Mouse (Mus musculus) embryonic facial prominence, embryonic 11.5 days (tissue): Measurements from ENCODE around the gene Exoc4. TPM values are rescaled to one million over a fixed set of nuclear protein-coding genes. Genes with fewer than 3 reads are reported as not detected.

ENCODE experiments used
- ATAC-seq: fragments of 200-750 bp; cut with Nextera tagmentation; replicated peaks from 2 replicates; pipeline ENCODE4 v1.8.0; 2017; ENCODE audit warnings: low read depth; ENCODE audit not compliant: insufficient number of reproducible peaks, low FRiP score, low TSS enrichment
- DNase-seq: peaks from one replicate; pipeline ENCODE4 v3.0.0-alpha.2; 2015; ENCODE audit warnings: low spot score
- H3K27ac ChIP-seq: fragments of 300-500 bp; sonication (generic); replicated peaks from 2 replicates; pipeline ENCODE4 v1.5.1; 2014; ENCODE audit warnings: mild to moderate bottlenecking, low read depth, low read length, control low read depth
- H3K27me3 ChIP-seq: fragments of 300-500 bp; sonication (generic); 2 replicates; pipeline ENCODE4 v1.6.1; 2014; ENCODE audit warnings: mild to moderate bottlenecking, low read length, moderate library complexity, mixed read lengths; ENCODE audit not compliant: control insufficient read depth, insufficient read depth
- H3K36me3 ChIP-seq: fragments of 300-500 bp; sonication (generic); replicated peaks from 2 replicates; pipeline ENCODE4 v1.6.1; 2014; ENCODE audit warnings: low read depth, mild to moderate bottlenecking, low read length, moderate library complexity, mixed read lengths; ENCODE audit not compliant: control insufficient read depth, insufficient read depth
- H3K4me1 ChIP-seq: fragments of 300-500 bp; sonication (generic); 2 replicates; pipeline ENCODE4 v1.6.1; 2014; ENCODE audit warnings: low read length, mixed read lengths; ENCODE audit not compliant: control insufficient read depth, insufficient read depth
- H3K4me2 ChIP-seq: fragments of 300-500 bp; sonication (generic); 2 replicates; pipeline ENCODE4 v1.6.1; 2014; ENCODE audit warnings: low read depth, mild to moderate bottlenecking, control low read depth, low read length, moderate library complexity
- H3K4me3 ChIP-seq: fragments of 300-500 bp; sonication (generic); 2 replicates; pipeline ENCODE4 v1.5.1; 2014; ENCODE audit warnings: low read depth, low read length, control low read depth
- H3K9ac ChIP-seq: fragments of 300-500 bp; sonication (generic); replicated peaks from 2 replicates; pipeline ENCODE4 v1.6.1; 2014; ENCODE audit warnings: mild to moderate bottlenecking, control low read depth, low read length
- H3K9me3 ChIP-seq: fragments of 300-500 bp; sonication (generic); replicated peaks from 2 replicates; pipeline ENCODE4 v1.6.1; 2016; ENCODE audit warnings: mild to moderate bottlenecking, low read length, inconsistent platforms, mixed read lengths; ENCODE audit not compliant: control insufficient read depth
- WGBS: fragments of 180-500 bp; shearing (Covaris S2); extraction: QIAGEN DNeasy Blood & Tissue Kit; methylation state at CpG from one replicate; pipeline ENCODE4 v1.1.7; 2014; 5-methylcytosine and 5-hydroxymethylcytosine counted together
- polyA plus RNA-seq: library from polyadenylated mRNA; unstranded; fragments of >200 nt; fragmentation: Nextera tagmentation; extraction: Ambion mirVana; gene quantifications from 2 replicates; pipeline ENCODE4 v1.2.1, GENCODE M21; 2014

The Exoc4 gene
- polyA plus RNA-seq, 1 experiment from 2014 or later: 24.8 TPM

- H3K27ac ChIP-seq: no peak overlapping the region
- ATAC-seq: no peak
These were observed 205.5 kb downstream of the Exoc4 start for GRCm38 (mm10) chr6:33454354-33454753.

DNA sequence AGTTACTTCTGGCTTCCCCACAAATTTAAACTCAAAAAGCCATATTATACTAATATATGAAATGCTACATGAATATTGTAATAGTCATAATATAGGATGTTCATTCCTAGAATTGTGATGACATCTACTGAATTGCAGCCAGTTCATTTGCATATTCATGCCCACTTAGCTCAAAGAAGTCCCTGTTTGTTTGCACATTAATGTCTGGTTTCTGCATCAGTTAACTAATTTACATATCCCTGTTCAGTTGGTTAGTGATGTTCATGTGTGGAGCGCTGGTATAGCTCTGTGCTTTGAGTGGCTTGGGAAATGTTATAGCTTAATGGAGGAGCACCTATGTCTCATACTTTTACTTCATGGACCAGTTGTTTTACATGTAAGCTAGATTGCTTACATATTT, 206.4 kb downstream of the Exoc4 start:
- Histone ChIP-seq H3K36me3 (no peaks in the 10 kb centered on the region), H3K4me3 (no peak overlapping the region), H3K9me3 (no peaks in the 10 kb centered on the region), H3K4me2 (no peak overlapping the region), H3K27ac (no peak overlapping the region), H3K4me1 (no peaks in the 10 kb centered on the region), H3K27me3 (no peaks in the 10 kb centered on the region), H3K9ac (no peak overlapping the region)
- no peak for ATAC-seq
- 83% methylated on average over 1 of the region's 1 CpGs for WGBS
- DNase-seq: no peak

More at GRCm38 (mm10) chr6:33454354-33454753, 205.5 kb downstream of the Exoc4 start:
- Histone ChIP-seq H3K36me3 (no peaks in the 10 kb centered on the region), H3K9me3 (no peaks in the 10 kb centered on the region), H3K9ac (no peak overlapping the region), H3K27me3 (no peaks in the 10 kb centered on the region), H3K4me3 (no peak overlapping the region), H3K4me1 (no peaks in the 10 kb centered on the region), H3K4me2 (no peak overlapping the region)
- no peak for DNase-seq
- WGBS: 51% methylated on average over 2 of the region's 2 CpGs

DNA sequence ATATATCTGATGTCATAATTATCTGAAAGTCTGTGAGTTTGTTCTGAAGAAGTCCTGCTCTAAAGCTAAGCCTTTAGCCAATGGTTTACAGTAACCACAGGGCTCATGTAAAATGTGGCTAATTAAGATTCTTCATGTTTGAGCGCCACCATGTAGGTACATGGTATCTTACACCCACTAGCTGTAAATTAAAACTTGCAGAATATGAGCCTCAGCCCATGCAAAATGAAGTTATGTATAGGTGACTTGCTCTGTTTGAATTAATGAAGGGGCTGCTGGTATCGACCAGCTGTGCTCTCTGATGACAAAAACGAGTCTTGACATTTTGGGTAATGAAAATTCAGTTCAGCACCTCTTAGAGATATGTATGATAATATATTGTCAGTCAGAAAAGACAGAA, 216.0 kb downstream of the Exoc4 start:
- H3K27ac ChIP-seq: no peak overlapping the region
- no peaks in the 10 kb centered on the region for H3K36me3 ChIP-seq
- no peak overlapping the region for H3K4me2 ChIP-seq
- no peak overlapping the region for H3K4me3 ChIP-seq
- H3K27me3 ChIP-seq: no peaks in the 10 kb centered on the region
- DNase-seq (no peak), ATAC-seq (no peak)
- no peaks in the 10 kb centered on the region for H3K9me3 ChIP-seq
- no peak overlapping the region for H3K9ac ChIP-seq
- 76% methylated on average over 3 of the region's 3 CpGs for WGBS
- no peaks in the 10 kb centered on the region for H3K4me1 ChIP-seq

- Histone ChIP-seq H3K27me3 (no peaks in the 10 kb centered on the region), H3K36me3 (no peaks in the 10 kb centered on the region), H3K9me3 (no peaks in the 10 kb centered on the region), H3K4me1 (no peaks in the 10 kb centered on the region), H3K4me2 (no peak overlapping the region), H3K9ac (no peak overlapping the region), H3K4me3 (no peak overlapping the region), H3K27ac (no peak overlapping the region)
- 69% methylated on average over 3 of the region's 3 CpGs for WGBS
- no peak for ATAC-seq
- no peak for DNase-seq
These were observed 216.5 kb downstream of the Exoc4 start for GRCm38 (mm10) chr6:33465392-33465791.

DNA sequence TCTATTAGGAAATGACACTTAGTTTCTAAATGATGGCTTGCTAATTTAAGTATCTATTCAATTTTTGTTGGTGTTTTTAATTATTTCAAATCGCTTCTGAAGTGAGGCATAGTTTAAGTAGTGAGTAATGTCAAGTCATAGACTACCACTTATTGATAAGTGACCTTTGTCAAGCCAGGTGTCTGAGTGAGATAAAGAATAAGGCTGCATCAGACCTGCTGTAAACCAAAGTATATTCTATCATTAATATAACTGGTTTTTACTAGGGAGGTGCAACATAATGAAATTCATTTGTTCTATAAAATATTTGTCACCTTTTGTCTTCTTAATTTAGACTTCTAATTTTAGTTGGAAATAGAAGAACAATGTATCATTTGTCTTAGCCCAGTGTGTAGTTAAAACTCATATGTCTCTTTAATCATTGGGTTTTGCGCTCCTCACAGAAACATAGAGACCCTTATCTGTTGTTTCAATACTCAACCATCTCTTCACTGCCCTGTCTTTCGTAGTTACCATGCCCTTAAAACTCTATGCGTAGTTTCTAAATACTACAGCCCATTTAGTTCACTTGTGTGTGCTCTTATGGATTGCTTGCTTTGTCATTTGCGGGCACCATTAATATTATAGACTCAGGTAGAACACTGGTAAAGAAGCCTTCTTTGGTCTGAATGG, 217.4 kb downstream of the Exoc4 start:
- WGBS: 88% methylated on average over 5 of the region's 5 CpGs
- Histone ChIP-seq H3K4me2 (no peak overlapping the region), H3K9me3 (no peaks in the 10 kb centered on the region), H3K9ac (no peak overlapping the region), H3K4me3 (no peak overlapping the region), H3K36me3 (no peaks in the 10 kb centered on the region), H3K27me3 (no peaks in the 10 kb centered on the region), H3K27ac (no peak overlapping the region), H3K4me1 (no peaks in the 10 kb centered on the region)
- DNase-seq: no peak
- ATAC-seq: no peak

DNA sequence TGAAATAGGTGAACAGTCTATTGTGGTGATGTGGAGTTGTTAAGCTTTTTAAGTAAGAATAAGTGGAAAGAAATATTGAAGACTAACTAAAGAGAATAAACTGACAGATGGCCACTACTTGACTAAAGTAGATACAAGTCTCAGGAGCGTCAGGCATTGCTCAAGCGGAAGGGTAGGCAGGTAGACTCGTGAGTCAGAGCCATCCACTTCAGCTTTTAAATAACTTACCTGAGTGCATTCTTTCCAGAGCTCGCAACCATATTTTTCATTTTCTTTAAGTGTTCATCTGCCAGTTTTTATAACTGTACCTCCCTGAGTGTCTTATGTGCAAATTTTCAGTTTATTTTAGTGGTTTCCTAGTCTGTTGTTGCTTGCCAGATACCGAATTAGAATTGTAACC, 219.6 kb downstream of the Exoc4 start:
- ATAC-seq (no peak), DNase-seq (no peak)
- Histone ChIP-seq H3K9ac (no peak overlapping the region), H3K27ac (no peak overlapping the region), H3K4me3 (no peak overlapping the region), H3K36me3 (no peaks in the 10 kb centered on the region), H3K27me3 (no peaks in the 10 kb centered on the region), H3K4me2 (no peak overlapping the region), H3K4me1 (no peaks in the 10 kb centered on the region), H3K9me3 (no peaks in the 10 kb centered on the region)
- WGBS: 92% methylated on average over 5 of the region's 5 CpGs

- no peak for DNase-seq
- Histone ChIP-seq H3K9ac (no peak overlapping the region), H3K36me3 (no peaks in the 10 kb centered on the region), H3K27me3 (no peaks in the 10 kb centered on the region), H3K9me3 (no peaks in the 10 kb centered on the region), H3K4me2 (no peak overlapping the region), H3K4me3 (no peak overlapping the region), H3K27ac (no peak overlapping the region), H3K4me1 (no peaks in the 10 kb centered on the region)
- no peak for ATAC-seq
- WGBS: 89% methylated on average over 2 of the region's 2 CpGs
These were observed 227.2 kb downstream of the Exoc4 start for GRCm38 (mm10) chr6:33476134-33476533.

DNA sequence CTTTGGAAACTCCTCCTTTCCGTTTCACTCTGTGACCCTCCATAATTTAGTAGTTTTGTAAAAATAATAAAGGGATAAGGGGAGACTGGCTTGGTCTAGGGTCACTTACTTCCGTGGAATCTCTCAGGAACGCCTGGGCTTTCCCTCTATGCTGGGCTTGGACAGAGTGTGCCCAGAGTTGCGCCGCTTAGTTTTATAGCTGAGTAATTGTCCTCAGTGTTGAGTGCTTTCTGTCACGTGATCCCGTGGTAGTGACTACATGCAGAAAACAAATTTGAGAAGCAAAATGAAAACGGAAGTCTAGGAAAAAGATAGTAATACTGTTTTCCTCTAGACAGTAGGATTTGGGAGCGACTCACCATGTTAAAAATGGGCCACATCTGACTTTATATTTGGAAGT, 235.7 kb downstream of the Exoc4 start:
- no peak overlapping the region for H3K4me3 ChIP-seq
- ATAC-seq (no peak), DNase-seq (no peak)
- no peak overlapping the region for H3K4me2 ChIP-seq
- no peaks in the 10 kb centered on the region for H3K27me3 ChIP-seq
- H3K27ac ChIP-seq: no peak overlapping the region
- no peaks in the 10 kb centered on the region for H3K36me3 ChIP-seq
- H3K4me1 ChIP-seq: no peaks in the 10 kb centered on the region
- 76% methylated on average over 9 of the region's 9 CpGs for WGBS
- H3K9ac ChIP-seq: no peak overlapping the region
- no peaks in the 10 kb centered on the region for H3K9me3 ChIP-seq
